Mouse (Mus musculus) natural killer cell, adult 2 months (primary cell): ENCODE measurements at regions not wholly inside any gene's neighbourhood (a gene's known extent, or its start where the extent isn't known, plus 50 kb on each side); places are given as distances from the start of the nearest gene placed in this dataset.
A peak's percentile ranks its signal among the peaks of the same experiment; 100 is the strongest.

Source experiments
- DNase-seq, 2 experiments: peaks; one replicate each; pipeline ENCODE4 v3.0.0; 2022; ENCODE audit warnings: low spot score in 2 of 2

DNA sequence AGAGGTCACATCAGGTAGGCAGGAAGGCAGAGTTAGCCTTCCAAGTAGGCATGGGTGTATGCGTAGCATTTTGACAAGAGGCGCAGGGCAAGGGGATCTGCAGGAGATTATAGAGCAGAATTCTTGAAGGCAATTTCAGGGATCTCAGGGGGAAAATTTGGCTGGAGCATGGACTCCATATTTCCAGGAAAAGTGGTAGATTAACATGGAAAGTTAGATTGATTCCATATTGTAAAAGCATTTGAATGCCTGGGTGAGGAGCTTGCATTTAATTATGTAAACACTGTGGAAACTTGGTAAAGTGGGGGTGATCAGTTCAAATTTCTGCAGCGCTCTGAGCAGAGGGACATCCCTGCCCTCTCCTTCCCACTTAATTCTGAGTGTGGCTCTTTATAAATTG, 146.7 kb downstream of the Pax3 start:
- DNase-seq = no peak

DNA sequence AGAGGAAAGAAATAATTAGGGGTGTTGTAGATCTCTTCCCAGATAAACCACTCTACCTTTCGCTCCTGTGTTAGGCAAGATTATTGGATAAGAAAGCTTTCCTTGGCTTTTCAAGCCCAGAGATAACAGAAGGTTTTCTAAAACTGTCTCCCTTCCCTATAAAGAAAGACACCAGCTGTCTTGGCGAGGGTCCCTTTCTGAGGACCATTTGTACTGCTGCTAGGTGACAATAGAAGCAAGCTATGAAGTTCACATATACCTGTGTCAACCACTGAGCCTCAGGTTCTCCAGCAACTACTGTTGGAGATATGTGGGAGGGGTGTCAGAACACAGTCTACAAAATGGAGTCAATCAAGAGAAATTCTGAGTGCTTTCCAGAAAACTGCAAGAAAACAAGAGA, 164.6 kb downstream of the Pax3 start:
- DNase-seq = no peak

- DNase-seq = no peak
Observed at GRCm38 (mm10) chr1:78021766-78022165, 175.2 kb downstream of the Pax3 start.

- no peak for DNase-seq
Observed at GRCm38 (mm10) chr1:78021014-78021413, 175.9 kb downstream of the Pax3 start.

DNA sequence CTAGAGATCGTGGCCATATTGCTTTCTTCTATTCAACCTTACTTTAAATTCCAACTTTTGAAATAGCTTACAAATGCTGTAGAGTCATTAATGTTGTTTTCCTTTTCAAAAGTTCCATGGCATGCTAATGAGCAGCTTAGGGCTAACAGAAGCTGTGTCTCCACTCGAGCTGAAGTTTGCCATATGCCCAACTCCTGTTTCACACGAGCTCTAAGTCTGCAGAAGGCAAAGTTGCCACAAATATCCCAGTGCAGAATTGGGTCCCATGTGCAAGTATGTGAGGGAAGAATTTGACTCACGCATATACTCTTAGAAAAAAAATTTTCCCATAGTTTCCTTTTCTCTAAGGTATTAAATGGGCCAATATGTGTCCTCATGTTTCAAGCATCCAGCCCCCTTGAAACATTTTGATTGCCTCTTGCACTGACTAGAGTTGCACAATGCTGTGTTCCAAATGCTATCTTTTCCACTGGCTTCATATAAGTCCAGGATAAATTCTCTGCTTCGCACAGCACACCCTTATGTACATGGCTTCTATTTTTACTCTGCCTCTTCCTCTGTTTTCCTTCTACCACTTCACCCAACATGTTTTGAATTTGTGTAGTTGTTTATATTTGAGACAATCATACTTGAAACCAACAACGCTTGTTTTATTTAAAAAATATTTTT, 178.9 kb downstream of the Pax3 start:
- DNase-seq = no peak

- no peak for DNase-seq
Observed at GRCm38 (mm10) chr1:78016541-78017267, 180.2 kb downstream of the Pax3 start.

DNA sequence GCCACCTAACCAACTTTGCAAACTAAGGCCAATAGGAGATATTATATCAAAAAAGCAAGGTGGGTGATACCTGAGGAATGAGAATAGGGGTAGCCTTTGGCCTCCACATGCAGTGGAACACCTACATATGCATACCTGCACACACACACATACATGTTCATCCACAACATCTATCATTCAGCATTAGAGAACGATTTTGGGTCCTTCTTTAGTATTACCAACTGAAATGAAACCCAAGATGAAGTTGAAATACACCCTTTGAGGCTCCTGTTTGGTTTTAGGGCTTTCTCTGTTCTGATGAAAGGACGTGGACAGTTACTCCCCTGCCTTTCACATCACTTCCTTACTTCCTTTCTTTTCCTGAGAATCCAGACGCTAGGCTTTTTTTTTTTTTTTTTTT, 180.9 kb downstream of the Pax3 start:
- no peak for DNase-seq

GRCm38 (mm10) chr1:78013396-78013795, 183.5 kb downstream of the Pax3 start:
- no peak for DNase-seq

DNA sequence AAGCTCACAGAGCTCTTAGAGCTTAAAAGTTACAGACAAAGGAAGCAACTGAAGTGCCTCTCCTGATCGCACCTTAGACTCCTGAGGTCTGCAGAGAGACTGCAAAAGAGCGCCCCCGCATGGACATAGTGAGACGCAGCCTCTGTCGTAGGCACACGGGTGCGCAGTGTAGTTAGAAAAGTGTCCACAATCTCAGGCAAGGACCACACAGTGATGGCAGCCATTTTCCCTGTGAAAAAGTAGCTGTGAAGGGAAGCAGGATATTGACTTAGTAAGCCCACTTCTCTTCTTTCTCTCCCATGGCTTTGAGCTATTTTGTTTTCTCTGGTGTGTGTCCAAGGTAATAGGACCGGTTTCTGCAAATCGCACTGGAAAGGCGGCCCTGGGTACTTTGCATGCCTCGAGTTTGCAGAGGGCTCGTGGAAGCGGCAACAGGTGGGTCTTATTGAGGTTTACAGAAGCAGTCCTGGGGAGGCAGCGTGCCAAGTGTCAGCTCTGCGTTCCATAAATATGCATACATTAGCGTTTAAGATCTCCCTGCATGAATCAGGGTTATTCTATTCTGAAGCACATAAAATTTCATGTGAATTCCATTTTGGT, 188.0 kb downstream of the Pax3 start:
- DNase-seq = no peak

DNA sequence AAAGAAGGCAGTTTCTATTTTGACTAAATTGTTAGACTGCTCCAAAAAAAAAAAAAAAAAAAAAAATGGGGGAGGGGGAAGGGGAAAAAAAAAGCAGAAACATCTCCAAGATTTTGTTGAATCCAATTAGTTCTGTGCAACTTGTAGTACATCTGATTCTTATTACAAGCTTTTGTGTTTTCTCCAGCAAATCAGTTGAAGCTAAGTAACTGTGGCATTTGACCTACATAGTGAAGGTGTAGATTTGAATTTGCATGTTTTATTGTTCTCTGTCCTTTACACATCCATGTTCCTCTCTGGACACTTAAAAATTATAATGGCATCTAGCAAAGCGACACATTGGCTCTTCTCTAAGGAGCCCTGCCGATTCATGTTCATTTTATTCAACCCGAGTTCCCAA, 192.6 kb downstream of the Pax3 start:
- no peak for DNase-seq

- no peak for DNase-seq
Observed at GRCm38 (mm10) chr1:77998727-77999126, 198.2 kb downstream of the Pax3 start.

- no peak for DNase-seq
Observed at GRCm38 (mm10) chr1:77981528-77981927, 215.4 kb downstream of the Pax3 start.

DNA sequence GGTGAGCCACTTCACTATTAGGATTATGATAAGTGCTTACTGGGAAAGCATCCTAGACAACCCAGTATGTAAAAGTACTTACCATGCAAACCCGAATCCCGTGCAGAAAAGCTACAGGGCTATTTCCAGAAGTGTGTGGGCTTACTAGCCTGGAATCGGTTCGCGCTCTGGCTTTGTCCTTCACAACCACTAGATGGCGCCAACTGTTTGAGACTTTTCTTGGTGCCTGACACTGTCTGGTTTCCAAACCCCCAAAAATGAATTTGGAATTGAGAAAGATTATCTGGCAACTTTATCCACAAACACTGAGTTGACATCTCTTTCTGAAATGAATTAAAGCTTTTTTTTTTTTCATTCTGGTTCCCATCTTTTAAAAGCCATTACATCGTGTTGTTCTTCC, 218.2 kb downstream of the Pax3 start:
- peak in 1 of 2 experiments; percentile 9 for DNase-seq

- DNase-seq = no peak
Observed at GRCm38 (mm10) chr1:77975941-77976340, 221.0 kb downstream of the Pax3 start.

- DNase-seq = no peak
Observed at GRCm38 (mm10) chr1:77972301-77972717, 224.6 kb downstream of the Pax3 start.

DNA sequence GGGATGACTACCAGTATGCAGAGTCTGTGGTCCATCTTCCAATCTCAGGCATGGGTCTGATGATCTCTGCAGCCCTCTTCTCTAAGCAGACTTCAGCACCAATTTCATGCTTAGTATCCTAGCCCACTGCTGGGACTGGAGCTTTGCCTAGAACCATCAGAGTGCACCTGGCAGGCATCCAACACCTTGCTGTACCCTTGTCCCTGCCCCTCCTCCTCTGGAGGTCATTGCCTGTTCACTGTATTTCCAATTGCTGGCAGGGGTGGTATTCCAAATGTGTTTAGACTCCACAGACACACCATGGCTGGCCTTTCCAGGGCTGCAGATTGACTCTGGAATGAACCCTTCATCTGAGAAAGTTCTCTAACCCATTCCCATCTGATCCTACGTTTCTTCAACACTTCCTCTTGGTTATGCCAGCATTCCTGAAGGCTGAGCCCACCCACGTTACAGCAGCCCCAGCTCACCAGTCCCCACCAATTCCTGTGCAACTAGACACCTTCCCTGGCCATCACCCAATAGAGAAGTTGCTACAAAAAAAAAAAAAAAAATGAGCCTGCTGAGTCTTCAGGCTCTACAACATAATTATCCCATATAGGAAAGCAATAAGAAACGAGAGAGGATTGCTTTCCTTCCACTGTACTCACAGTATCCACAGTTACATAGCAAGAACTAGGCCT, 232.1 kb downstream of the Pax3 start:
- DNase-seq = no peak

- no peak for DNase-seq
Observed at GRCm38 (mm10) chr1:77959309-77959708, 237.6 kb downstream of the Pax3 start.

GRCm38 (mm10) chr1:77957156-77957767, 239.7 kb downstream of the Pax3 start:
- no peak for DNase-seq

DNA sequence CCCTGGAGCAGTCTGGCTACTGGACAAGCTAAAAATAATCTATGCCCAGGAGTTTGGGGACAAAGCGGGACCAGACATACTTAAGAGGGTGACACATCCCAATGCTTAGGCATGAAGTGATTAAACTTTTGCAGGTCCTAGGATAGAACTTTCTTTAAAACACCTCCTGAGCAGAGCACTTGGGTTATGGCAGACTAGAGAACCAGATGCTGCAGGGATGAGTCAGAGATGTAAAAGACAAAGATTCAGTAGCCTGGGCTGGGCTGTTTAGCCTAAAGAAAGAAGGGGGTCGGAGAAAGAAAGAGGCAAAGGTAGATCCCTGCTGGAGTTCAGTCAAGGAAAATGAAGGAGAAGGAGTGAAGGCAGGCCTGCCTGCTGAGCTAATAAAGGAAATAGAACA, 249.0 kb downstream of the Pax3 start:
- no peak for DNase-seq

DNA sequence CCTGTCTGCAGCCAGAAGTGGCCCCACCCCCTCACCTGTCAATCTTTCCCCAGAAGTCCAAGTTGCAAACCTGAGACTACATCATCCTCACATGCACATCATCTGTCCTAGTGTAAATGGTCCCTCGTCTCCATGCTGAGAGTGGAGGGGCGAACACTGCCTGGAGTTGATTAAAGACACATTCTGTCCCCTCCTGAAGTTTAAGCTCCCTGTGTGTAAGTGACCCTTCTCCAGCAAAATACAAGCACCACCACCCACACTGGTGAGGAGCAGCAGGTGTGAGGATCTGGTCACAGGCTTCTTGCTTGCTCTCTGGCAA, 252.6 kb downstream of the Pax3 start:
- no peak for DNase-seq

- DNase-seq = no peak
Observed at GRCm38 (mm10) chr1:77943633-77944326, 253.2 kb downstream of the Pax3 start.

DNA sequence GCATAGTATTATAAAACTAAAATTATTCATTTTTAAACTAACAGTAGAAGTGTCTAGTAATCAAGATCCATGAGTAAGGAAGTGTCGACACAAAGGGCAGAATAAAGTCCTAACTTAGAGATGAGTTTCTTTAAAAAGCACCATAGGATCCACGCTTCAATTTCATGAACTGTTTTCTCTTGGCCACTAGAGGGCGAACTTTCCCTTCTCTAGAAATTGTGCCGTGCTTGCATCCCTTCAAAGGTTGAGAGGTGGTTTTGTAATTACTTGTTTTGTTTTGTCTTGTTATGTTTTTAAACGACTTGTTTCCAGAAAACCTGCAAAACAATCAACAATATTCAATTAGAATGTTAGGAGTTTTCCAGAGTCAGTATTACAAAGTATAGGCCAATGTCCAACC, 253.8 kb downstream of the Pax3 start:
- DNase-seq = no peak
